Mouse (Mus musculus): ENCODE measurements around the gene B3gat1. TPM values are rescaled to one million over a fixed set of nuclear protein-coding genes. Genes with fewer than 3 reads are reported as not detected.

B3gat1 gene
- polyA plus RNA-seq, 1 experiment from 2014 or later = 63.4 TPM

- WGBS = 72% methylated on average over 7 of the region's 7 CpGs
- H3K27ac ChIP-seq (ENCODE audit: low read depth, low read length) = no peak overlapping the region
- no peaks in the 10 kb centered on the region for H3K36me3 ChIP-seq (ENCODE audit: control insufficient read depth, insufficient read depth, low read length)
- no peak overlapping the region for H3K9ac ChIP-seq (replicated peaks; ENCODE audit: low read depth, low read length)
- H3K4me3 ChIP-seq (ENCODE audit: low read depth, low read length) = no peak overlapping the region
- no peak overlapping the region for H3K4me2 ChIP-seq (ENCODE audit: low read depth, low read length)
- H3K27me3 ChIP-seq (ENCODE audit: control insufficient read depth, insufficient read depth, low read length) = no peaks in the 10 kb centered on the region
- ATAC-seq (ENCODE audit: low read depth) = peak; percentile 52; the same call in 1 of the 2 replicates
- no peaks in the 10 kb centered on the region for H3K9me3 ChIP-seq (ENCODE audit: control insufficient read depth, low read length)
- peaks cover 6% of the 10 kb centered on the region; the same call in 1 of the 2 replicates for H3K4me1 ChIP-seq (ENCODE audit: control insufficient read depth, insufficient read depth, low read length)
Observed at GRCm38 (mm10) chr9:26721771-26722170, 11.8 kb upstream of the B3gat1 start.

- H3K9ac ChIP-seq (replicated peaks; ENCODE audit: low read depth, low read length) = no peak overlapping the region
- no peaks in the 10 kb centered on the region for H3K36me3 ChIP-seq (ENCODE audit: control insufficient read depth, insufficient read depth, low read length)
- no peak overlapping the region for H3K4me3 ChIP-seq (ENCODE audit: low read depth, low read length)
- ATAC-seq (ENCODE audit: low read depth) = no peak
- no peaks in the 10 kb centered on the region for H3K27me3 ChIP-seq (ENCODE audit: control insufficient read depth, insufficient read depth, low read length)
- no peak overlapping the region for H3K4me2 ChIP-seq (ENCODE audit: low read depth, low read length)
- 84% methylated on average over 3 of the region's 3 CpGs for WGBS
- no peaks in the 10 kb centered on the region for H3K9me3 ChIP-seq (ENCODE audit: control insufficient read depth, low read length)
- 0 out of 2 replicates have a peak, but pooled peaks cover 3% of the 10 kb centered on the region for H3K4me1 ChIP-seq (ENCODE audit: control insufficient read depth, insufficient read depth, low read length)
- no peak overlapping the region for H3K27ac ChIP-seq (ENCODE audit: low read depth, low read length)
Observed at GRCm38 (mm10) chr9:26725709-26726108, 7.8 kb upstream of the B3gat1 start.

GRCm38 (mm10) chr9:26727445-26727844, 6.1 kb upstream of the B3gat1 start:
- H3K9ac ChIP-seq (replicated peaks; ENCODE audit: low read depth, low read length) = no peak overlapping the region
- no peaks in the 10 kb centered on the region for H3K36me3 ChIP-seq (ENCODE audit: control insufficient read depth, insufficient read depth, low read length)
- no peaks in the 10 kb centered on the region for H3K4me1 ChIP-seq (ENCODE audit: control insufficient read depth, insufficient read depth, low read length)
- no peaks in the 10 kb centered on the region for H3K27me3 ChIP-seq (ENCODE audit: control insufficient read depth, insufficient read depth, low read length)
- no peak for ATAC-seq (ENCODE audit: low read depth)
- no peaks in the 10 kb centered on the region for H3K9me3 ChIP-seq (ENCODE audit: control insufficient read depth, low read length)
- no peak overlapping the region for H3K27ac ChIP-seq (ENCODE audit: low read depth, low read length)
- no peak overlapping the region for H3K4me2 ChIP-seq (ENCODE audit: low read depth, low read length)
- no peak overlapping the region for H3K4me3 ChIP-seq (ENCODE audit: low read depth, low read length)
- 56% methylated on average over 2 of the region's 2 CpGs for WGBS

DNA sequence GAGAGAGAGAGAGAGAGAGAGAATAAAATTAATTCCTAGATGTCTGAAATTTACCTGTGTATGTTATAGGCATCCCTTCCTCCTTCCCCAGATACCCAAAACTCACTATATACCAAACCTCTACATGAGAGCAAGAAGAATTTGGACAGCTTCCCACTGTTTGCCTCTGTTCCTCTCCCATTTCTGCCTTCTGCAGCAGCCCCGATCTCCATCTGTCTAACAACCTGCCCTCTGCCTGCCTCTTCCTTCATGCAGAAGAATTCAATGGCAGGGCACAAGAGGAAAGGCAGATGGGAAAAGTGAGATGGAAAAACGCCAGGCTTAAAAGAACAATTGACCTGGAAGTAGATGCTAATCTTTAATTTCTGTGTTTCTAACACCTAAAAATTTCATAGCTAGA, 5.0 kb upstream of the B3gat1 start:
- H3K27ac ChIP-seq (ENCODE audit: low read depth, low read length) = no peak overlapping the region
- H3K4me1 ChIP-seq (ENCODE audit: control insufficient read depth, insufficient read depth, low read length) = peaks cover 3% of the 10 kb centered on the region; the same call in 1 of the 2 replicates
- H3K4me3 ChIP-seq (ENCODE audit: low read depth, low read length) = no peak overlapping the region
- H3K9me3 ChIP-seq (ENCODE audit: control insufficient read depth, low read length) = no peaks in the 10 kb centered on the region
- H3K9ac ChIP-seq (replicated peaks; ENCODE audit: low read depth, low read length) = no peak overlapping the region
- no peaks in the 10 kb centered on the region for H3K27me3 ChIP-seq (ENCODE audit: control insufficient read depth, insufficient read depth, low read length)
- no peak overlapping the region for H3K4me2 ChIP-seq (ENCODE audit: low read depth, low read length)
- no peaks in the 10 kb centered on the region for H3K36me3 ChIP-seq (ENCODE audit: control insufficient read depth, insufficient read depth, low read length)
- WGBS = 77% methylated on average over 2 of the region's 2 CpGs
- no peak for ATAC-seq (ENCODE audit: low read depth)

GRCm38 (mm10) chr9:26733986-26734385, 458 bp downstream of the B3gat1 start:
- Histone ChIP-seq H3K27ac (ENCODE audit: low read depth, low read length) (peak overlapping the region; percentile 93), H3K9ac (replicated peaks; ENCODE audit: low read depth, low read length) (peak overlapping the region; percentile 98), H3K4me2 (ENCODE audit: low read depth, low read length) (peak overlapping the region; percentile 81), H3K27me3 (ENCODE audit: control insufficient read depth, insufficient read depth, low read length) (no peaks in the 10 kb centered on the region), H3K4me1 (ENCODE audit: control insufficient read depth, insufficient read depth, low read length) (peaks cover 23% of the 10 kb centered on the region), H3K4me3 (ENCODE audit: low read depth, low read length) (peak overlapping the region; percentile 93), H3K36me3 (ENCODE audit: control insufficient read depth, insufficient read depth, low read length) (no peaks in the 10 kb centered on the region), H3K9me3 (ENCODE audit: control insufficient read depth, low read length) (no peaks in the 10 kb centered on the region)
- under 1% methylated on average over 36 of the region's 37 CpGs for WGBS
- ATAC-seq (ENCODE audit: low read depth) = peak; percentile 76

DNA sequence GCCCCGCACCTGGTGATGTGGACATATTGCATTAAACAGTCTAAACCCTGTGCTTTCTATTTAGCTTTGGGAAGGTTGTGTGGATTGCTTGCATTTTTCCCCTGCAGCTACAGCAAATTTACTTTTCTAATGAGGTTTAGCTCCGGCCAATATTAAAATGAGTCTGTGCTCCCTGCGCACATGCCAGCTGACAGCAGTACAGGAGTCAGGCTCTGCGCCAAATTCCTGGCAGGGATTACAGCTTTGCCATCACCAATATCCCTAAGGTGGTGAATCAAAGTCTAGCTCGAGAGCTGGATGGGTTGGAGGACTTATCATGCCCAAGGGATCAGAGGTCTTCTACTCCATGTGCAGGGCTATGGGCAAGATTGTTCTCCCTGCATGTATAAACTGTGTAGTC, 3.6 kb downstream of the B3gat1 start:
- WGBS = 33% methylated on average over 5 of the region's 5 CpGs
- no peak for ATAC-seq (ENCODE audit: low read depth)
- Histone ChIP-seq H3K4me2 (ENCODE audit: low read depth, low read length) (peak overlapping the region; percentile 81), H3K36me3 (ENCODE audit: control insufficient read depth, insufficient read depth, low read length) (no peaks in the 10 kb centered on the region), H3K4me1 (ENCODE audit: control insufficient read depth, insufficient read depth, low read length) (peaks cover 23% of the 10 kb centered on the region), H3K9me3 (ENCODE audit: control insufficient read depth, low read length) (no peaks in the 10 kb centered on the region), H3K9ac (replicated peaks; ENCODE audit: low read depth, low read length) (no peak overlapping the region), H3K27ac (ENCODE audit: low read depth, low read length) (no peak overlapping the region), H3K4me3 (ENCODE audit: low read depth, low read length) (peak overlapping the region; percentile 6; the same call in 1 of the 2 replicates), H3K27me3 (ENCODE audit: control insufficient read depth, insufficient read depth, low read length) (no peaks in the 10 kb centered on the region)

DNA sequence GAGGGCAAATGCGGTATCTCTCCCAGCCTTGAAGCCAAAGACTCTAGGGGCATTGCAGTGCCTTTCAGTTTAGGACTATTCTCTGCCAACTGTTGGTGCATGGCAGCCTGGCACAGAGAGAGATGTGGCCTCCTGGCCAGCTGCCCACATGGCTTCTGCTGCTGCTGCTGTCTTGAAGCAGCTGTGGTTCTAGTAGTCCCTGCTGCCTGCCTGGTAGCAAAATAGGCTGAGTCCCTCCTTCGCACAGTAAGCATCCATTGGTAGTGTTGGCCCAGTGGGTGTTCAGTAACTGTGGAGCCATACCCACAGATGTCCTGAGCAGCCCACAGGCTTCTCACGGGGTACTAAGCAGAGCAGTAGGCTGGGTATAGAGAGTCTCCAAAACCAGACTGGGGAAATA, 9.3 kb downstream of the B3gat1 start:
- no peak overlapping the region for H3K9ac ChIP-seq (replicated peaks; ENCODE audit: low read depth, low read length)
- no peak overlapping the region for H3K4me2 ChIP-seq (ENCODE audit: low read depth, low read length)
- H3K27ac ChIP-seq (ENCODE audit: low read depth, low read length) = no peak overlapping the region
- H3K36me3 ChIP-seq (ENCODE audit: control insufficient read depth, insufficient read depth, low read length) = no peaks in the 10 kb centered on the region
- H3K27me3 ChIP-seq (ENCODE audit: control insufficient read depth, insufficient read depth, low read length) = no peaks in the 10 kb centered on the region
- 88% methylated on average over 3 of the region's 3 CpGs for WGBS
- H3K9me3 ChIP-seq (ENCODE audit: control insufficient read depth, low read length) = no peaks in the 10 kb centered on the region
- H3K4me1 ChIP-seq (ENCODE audit: control insufficient read depth, insufficient read depth, low read length) = no peaks in the 10 kb centered on the region
- H3K4me3 ChIP-seq (ENCODE audit: low read depth, low read length) = no peak overlapping the region
- ATAC-seq (ENCODE audit: low read depth) = peak; percentile 29; the same call in 1 of the 2 replicates

DNA sequence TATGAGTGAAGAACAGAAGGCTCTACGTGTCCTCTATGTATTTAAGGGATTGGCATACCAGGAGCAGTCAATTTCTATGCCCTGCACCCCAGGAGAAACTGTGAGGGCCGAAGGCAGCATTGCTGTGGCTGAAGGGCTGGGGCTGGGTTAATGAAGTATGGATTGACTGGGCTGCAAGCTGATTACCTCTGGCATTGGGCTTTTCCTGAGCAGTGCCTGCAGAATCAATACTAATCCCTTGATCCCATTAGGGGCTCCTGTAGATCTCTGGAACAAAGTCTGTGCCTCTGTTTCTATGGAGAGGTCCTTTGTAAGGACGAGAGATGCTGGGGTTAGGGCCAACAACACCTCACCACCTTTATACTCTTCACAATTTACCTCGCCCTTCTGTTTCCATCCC, 13.6 kb downstream of the B3gat1 start:
- no peak overlapping the region for H3K4me2 ChIP-seq (ENCODE audit: low read depth, low read length)
- H3K4me1 ChIP-seq (ENCODE audit: control insufficient read depth, insufficient read depth, low read length) = no peaks in the 10 kb centered on the region
- WGBS = 69% methylated on average over 4 of the region's 4 CpGs
- no peaks in the 10 kb centered on the region for H3K36me3 ChIP-seq (ENCODE audit: control insufficient read depth, insufficient read depth, low read length)
- H3K27me3 ChIP-seq (ENCODE audit: control insufficient read depth, insufficient read depth, low read length) = no peaks in the 10 kb centered on the region
- no peak overlapping the region for H3K4me3 ChIP-seq (ENCODE audit: low read depth, low read length)
- H3K9ac ChIP-seq (replicated peaks; ENCODE audit: low read depth, low read length) = no peak overlapping the region
- H3K9me3 ChIP-seq (ENCODE audit: control insufficient read depth, low read length) = no peaks in the 10 kb centered on the region
- no peak overlapping the region for H3K27ac ChIP-seq (ENCODE audit: low read depth, low read length)
- ATAC-seq (ENCODE audit: low read depth) = no peak

GRCm38 (mm10) chr9:26748893-26749292, 15.4 kb downstream of the B3gat1 start:
- no peak overlapping the region for H3K4me3 ChIP-seq (ENCODE audit: low read depth, low read length)
- H3K9me3 ChIP-seq (ENCODE audit: control insufficient read depth, low read length) = no peaks in the 10 kb centered on the region
- no peaks in the 10 kb centered on the region; the same call in 1 of the 2 replicates for H3K36me3 ChIP-seq (ENCODE audit: control insufficient read depth, insufficient read depth, low read length)
- no peaks in the 10 kb centered on the region for H3K27me3 ChIP-seq (ENCODE audit: control insufficient read depth, insufficient read depth, low read length)
- no peak overlapping the region; the same call in 1 of the 2 replicates for H3K27ac ChIP-seq (ENCODE audit: low read depth, low read length)
- 46% methylated on average over 4 of the region's 4 CpGs for WGBS
- peak; percentile 78 for ATAC-seq (ENCODE audit: low read depth)
- H3K4me1 ChIP-seq (ENCODE audit: control insufficient read depth, insufficient read depth, low read length) = no peaks in the 10 kb centered on the region
- H3K4me2 ChIP-seq (ENCODE audit: low read depth, low read length) = no peak overlapping the region
- H3K9ac ChIP-seq (replicated peaks; ENCODE audit: low read depth, low read length) = no peak overlapping the region

Measured in neural tube, embryonic 14.5 days (tissue).